Mouse (Mus musculus) testis, adult 2 months (tissue): Measurements from ENCODE around the gene Ggcx. TPM values are rescaled to one million over a fixed set of nuclear protein-coding genes. Genes with fewer than 3 reads are reported as not detected.

ENCODE experiments used
- H3K27ac ChIP-seq: fragments of 200-500 bp; 2 replicates; pipeline ENCODE4 v1.5.1; 2012; ENCODE audit warnings: low read depth, low read length; ENCODE audit not compliant: control insufficient read depth, insufficient read depth
- H3K27me3 ChIP-seq: fragments of 200-500 bp; 2 replicates; pipeline ENCODE4 v1.6.1; 2012; ENCODE audit warnings: mild to moderate bottlenecking, low read length, moderate library complexity; ENCODE audit not compliant: control insufficient read depth, insufficient read depth
- H3K36me3 ChIP-seq: fragments of 200-500 bp; 2 replicates; pipeline ENCODE4 v1.6.1; 2012; ENCODE audit warnings: mild to moderate bottlenecking, low read length; ENCODE audit not compliant: control insufficient read depth, insufficient read depth
- H3K4me1 ChIP-seq: fragments of 200-500 bp; 2 replicates; pipeline ENCODE4 v1.6.1; 2012; ENCODE audit warnings: low read length; ENCODE audit not compliant: control insufficient read depth, insufficient read depth
- H3K4me3 ChIP-seq: fragments of 200-500 bp; 2 replicates; pipeline ENCODE4 v1.5.1; 2012; ENCODE audit warnings: low read depth, mild to moderate bottlenecking, low read length, moderate library complexity, mixed read lengths; ENCODE audit not compliant: control insufficient read depth
- CTCF ChIP-seq: fragments of 200-500 bp; IDR thresholded peaks from 2 replicates; pipeline ENCODE4 v1.5.1; 2012; ENCODE audit warnings: low read depth, mild to moderate bottlenecking, inconsistent platforms, low read length, moderate library complexity; ENCODE audit not compliant: control insufficient read depth, insufficient read depth, insufficient replicate concordance
- POLR2A ChIP-seq: fragments of 200-500 bp; IDR thresholded peaks from 2 replicates; pipeline ENCODE4 v1.6.1; 2012; ENCODE audit warnings: low read depth, mild to moderate bottlenecking, inconsistent platforms, low read length, moderate library complexity; ENCODE audit not compliant: control insufficient read depth
- polyA plus RNA-seq: library from polyadenylated mRNA; depleted of rRNA; stranded (reverse); fragments of >200 nt; gene quantifications from 2 replicates; pipeline ENCODE4 v1.2.3, GENCODE M21; 2012

Ggcx gene
- polyA plus RNA-seq, 1 experiment = 4.1 TPM

DNA sequence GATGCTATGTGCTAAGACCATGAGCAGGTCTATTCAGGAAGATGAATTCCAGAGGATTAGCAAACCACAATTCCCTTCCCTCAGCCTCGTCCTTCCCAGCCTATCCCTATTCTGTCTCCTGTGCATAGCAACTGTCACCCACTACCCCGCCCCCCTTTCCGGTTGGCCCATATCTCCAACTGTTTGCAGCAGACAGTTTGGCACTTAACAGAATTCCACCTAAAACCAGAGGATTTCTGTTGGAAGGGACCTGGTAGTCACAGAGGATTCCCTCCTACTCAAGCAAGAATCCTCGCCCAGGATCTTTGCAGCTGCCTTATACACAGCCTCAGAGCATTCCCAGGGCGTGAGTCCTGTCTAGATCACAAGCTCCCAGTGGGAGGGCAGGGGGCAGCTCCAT is 43.0 kb upstream of the Ggcx start:
- peak overlapping the region; percentile 41 for H3K4me3 ChIP-seq
- peaks cover 2% of the 10 kb centered on the region; the same call in 1 of the 2 replicates for H3K36me3 ChIP-seq
- H3K27ac ChIP-seq = peak overlapping the region; percentile 96
- peaks cover 23% of the 10 kb centered on the region for H3K4me1 ChIP-seq
- no peaks in the 10 kb centered on the region for H3K27me3 ChIP-seq
- TF ChIP-seq POLR2A (no peak), CTCF (no peak)

- peaks cover 23% of the 10 kb centered on the region for H3K4me1 ChIP-seq
- H3K27me3 ChIP-seq = no peaks in the 10 kb centered on the region
- peak overlapping the region; percentile 41 for H3K4me3 ChIP-seq
- peaks cover 2% of the 10 kb centered on the region; the same call in 1 of the 2 replicates for H3K36me3 ChIP-seq
- peak overlapping the region; percentile 96 for H3K27ac ChIP-seq
- TF ChIP-seq POLR2A = no peak
- TF ChIP-seq CTCF = no peak
Measured at GRCm38 (mm10) chr6:72371571-72371970, 42.5 kb upstream of the Ggcx start.

GRCm38 (mm10) chr6:72373184-72373583 is 40.9 kb upstream of the Ggcx start:
- Histone ChIP-seq H3K36me3 (peaks cover 2% of the 10 kb centered on the region; the same call in 1 of the 2 replicates), H3K27ac (peak overlapping the region; percentile 16; the same call in 1 of the 2 replicates), H3K4me1 (peaks cover 23% of the 10 kb centered on the region), H3K27me3 (no peaks in the 10 kb centered on the region), H3K4me3 (no peak overlapping the region)
- no peak for TF ChIP-seq POLR2A
- TF ChIP-seq CTCF = no peak

DNA sequence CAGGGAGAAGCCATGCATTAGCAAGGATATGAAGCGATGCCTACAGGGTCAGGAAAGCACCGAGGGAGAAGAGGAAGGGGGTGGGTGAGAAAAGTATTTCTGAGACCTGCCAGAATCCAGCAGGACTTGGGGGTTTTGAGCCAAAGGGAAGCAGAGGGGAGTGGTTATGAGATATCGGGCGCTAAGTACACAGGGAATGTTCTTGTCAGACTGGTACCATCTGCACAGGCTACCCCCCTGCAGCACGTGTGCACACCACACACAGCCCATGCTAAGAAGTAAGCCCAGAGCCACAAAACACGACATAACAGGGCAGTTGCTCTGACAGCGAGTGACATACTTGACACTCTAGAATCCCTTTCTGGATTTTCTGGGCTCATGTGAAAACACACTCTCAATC is 39.9 kb upstream of the Ggcx start:
- Histone ChIP-seq H3K27me3 (no peaks in the 10 kb centered on the region), H3K36me3 (no peaks in the 10 kb centered on the region; the same call in 1 of the 2 replicates), H3K27ac (no peak overlapping the region), H3K4me1 (peaks cover 21% of the 10 kb centered on the region), H3K4me3 (no peak overlapping the region)
- TF ChIP-seq CTCF = no peak
- TF ChIP-seq POLR2A = no peak; the same call in 1 of the 2 replicates

DNA sequence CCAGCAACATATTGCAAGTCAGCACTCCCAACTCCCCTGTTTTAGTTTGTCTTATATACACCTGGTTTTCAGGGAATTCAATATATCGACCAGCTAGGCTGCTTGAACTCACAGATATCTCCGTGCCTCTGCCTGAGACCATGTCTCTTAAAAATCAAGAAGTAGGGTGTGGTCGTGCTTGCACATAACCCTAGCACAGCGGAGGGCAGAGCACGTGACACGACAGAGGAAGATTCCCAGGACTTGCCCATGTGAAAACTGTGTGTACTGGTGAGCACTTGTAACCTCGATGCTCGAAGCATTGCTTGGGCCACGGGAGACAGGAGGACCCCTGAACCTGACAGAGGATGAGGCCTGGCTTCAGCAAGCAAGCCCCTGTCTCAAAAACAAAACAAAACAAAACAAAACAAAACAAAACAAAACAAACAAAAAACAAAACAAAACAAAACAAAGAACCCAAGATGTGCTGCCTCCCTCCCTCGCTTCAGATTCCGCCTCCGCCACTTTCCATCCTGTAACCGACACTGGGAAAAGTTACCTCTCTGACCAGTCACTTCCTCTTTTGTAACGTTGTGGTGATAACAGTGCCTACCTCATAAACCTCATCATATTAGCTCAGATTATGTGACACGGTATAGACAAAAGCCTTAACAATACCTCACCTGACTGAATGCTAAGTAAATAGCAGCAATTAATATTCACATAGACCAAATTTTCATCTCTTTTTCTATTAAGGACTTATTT is 39.1 kb upstream of the Ggcx start:
- H3K4me1 ChIP-seq = peaks cover 22% of the 10 kb centered on the region
- H3K4me3 ChIP-seq = no peak overlapping the region
- TF ChIP-seq CTCF (no peak), POLR2A (no peak)
- no peak overlapping the region for H3K27ac ChIP-seq
- no peaks in the 10 kb centered on the region for H3K27me3 ChIP-seq
- no peaks in the 10 kb centered on the region for H3K36me3 ChIP-seq

- Histone ChIP-seq H3K27me3 (peaks cover 2% of the 10 kb centered on the region; the same call in 1 of the 2 replicates), H3K4me3 (no peak overlapping the region), H3K36me3 (no peaks in the 10 kb centered on the region), H3K4me1 (peaks cover 10% of the 10 kb centered on the region), H3K27ac (no peak overlapping the region)
- TF ChIP-seq CTCF (no peak), POLR2A (no peak)
Measured at GRCm38 (mm10) chr6:72378510-72379234, 35.4 kb upstream of the Ggcx start.
